Mouse (Mus musculus) MEL (cell line): Measurements from ENCODE around the gene Smc5. TPM values are rescaled to one million over a fixed set of nuclear protein-coding genes. Genes with fewer than 3 reads are reported as not detected.

Experiments used
- DNase-seq: peaks from one replicate; pipeline ENCODE4 v3.0.0; 2011; ENCODE audit warnings: low read depth, low spot score
- H3K27ac ChIP-seq: 2 replicates; pipeline ENCODE4 v1.5.1; 2012; ENCODE audit warnings: low read depth, mild to moderate bottlenecking, control low read depth, low read length, moderate library complexity; ENCODE audit not compliant: control insufficient read depth
- H3K27me3 ChIP-seq, 2 experiments: fragments of 150-350 bp in 1 of 2; sonication (generic) in 1 of 2; 2 replicates each; pipeline ENCODE4 v1.6.1; 2012; ENCODE audit warnings: low read length in 2 of 2, mild to moderate bottlenecking in 2 of 2, improper control_type of control experiment in 1 of 2, moderate library complexity in 1 of 2; ENCODE audit not compliant: insufficient read depth in 2 of 2, control insufficient read depth in 1 of 2
- H3K36me3 ChIP-seq, 2 experiments: 2 replicates each; pipeline ENCODE4 v1.6.1; 2012 to 2014; ENCODE audit warnings: low read length in 2 of 2, improper control_type of control experiment in 1 of 2, inconsistent platforms in 1 of 2, mild to moderate bottlenecking in 1 of 2; ENCODE audit not compliant: insufficient read depth in 2 of 2, control insufficient read depth in 1 of 2
- H3K4me1 ChIP-seq, 2 experiments: fragments of 150-350 bp in 1 of 2; sonication (generic) in 1 of 2; 2 replicates each; pipeline ENCODE4 v1.6.1; 2012; ENCODE audit warnings: low read length in 2 of 2, improper control_type of control experiment in 1 of 2, mild to moderate bottlenecking in 1 of 2; ENCODE audit not compliant: insufficient read depth in 2 of 2, control insufficient read depth in 1 of 2
- H3K4me3 ChIP-seq, 2 experiments: fragments of 150-350 bp in 1 of 2; sonication (generic) in 1 of 2; 2 replicates each; pipeline ENCODE4 v1.5.1; 2012; ENCODE audit warnings: low read depth in 2 of 2, low read length in 2 of 2, mild to moderate bottlenecking in 2 of 2, moderate library complexity in 2 of 2, control low read depth in 1 of 2, improper control_type of control experiment in 1 of 2; ENCODE audit not compliant: control insufficient read depth in 1 of 2, insufficient read depth in 1 of 2
- H3K79me2 ChIP-seq: 2 replicates; pipeline ENCODE4 v1.6.1; 2012; ENCODE audit warnings: mild to moderate bottlenecking, low read length, moderate library complexity; ENCODE audit not compliant: control insufficient read depth, poor library complexity, insufficient read depth
- H3K9ac ChIP-seq: 2 replicates; pipeline ENCODE4 v1.6.1; 2012; ENCODE audit warnings: low read depth, mild to moderate bottlenecking, control low read depth, low read length, moderate library complexity; ENCODE audit not compliant: control insufficient read depth, poor library complexity, severe bottlenecking
- H3K9me3 ChIP-seq: fragments of 150-350 bp; sonication (generic); replicated peaks from 2 replicates; pipeline ENCODE4 v1.6.1; 2012; ENCODE audit warnings: mild to moderate bottlenecking, low read length, improper control_type of control experiment, moderate library complexity; ENCODE audit not compliant: insufficient read depth
- BHLHE40 ChIP-seq: IDR thresholded peaks from 2 replicates; pipeline ENCODE4 v1.6.1; 2012; ENCODE audit warnings: low read depth, mild to moderate bottlenecking, inconsistent platforms, low read length, improper control_type of control experiment, borderline replicate concordance
- CHD1 ChIP-seq: IDR thresholded peaks from 2 replicates; pipeline ENCODE4 v1.6.1; 2012; ENCODE audit warnings: low read depth, mild to moderate bottlenecking, inconsistent platforms, low read length, improper control_type of control experiment
- CHD2 ChIP-seq: IDR thresholded peaks from 2 replicates; pipeline ENCODE4 v1.6.1; 2011; ENCODE audit warnings: low read length, improper control_type of control experiment
- CTCF ChIP-seq, 3 experiments: IDR thresholded peaks in 2 of 3; conservative IDR thresholded peaks in 1 of 3; 2 replicates each; pipeline ENCODE4 v1.5.1; 2011 to 2012; ENCODE audit warnings: low read length in 3 of 3, low read depth in 2 of 3, mild to moderate bottlenecking in 2 of 3, improper control_type of control experiment in 1 of 3, inconsistent platforms in 1 of 3, mixed read lengths in 1 of 3, moderate library complexity in 1 of 3; ENCODE audit not compliant: control insufficient read depth in 1 of 3, insufficient read depth in 1 of 3, poor library complexity in 1 of 3, severe bottlenecking in 1 of 3
- E2F4 ChIP-seq: IDR thresholded peaks from 2 replicates; pipeline ENCODE4 v1.6.1; 2011; ENCODE audit warnings: low read depth, low read length, improper control_type of control experiment, borderline replicate concordance
- ELF1 ChIP-seq: IDR thresholded peaks from 2 replicates; pipeline ENCODE4 v1.6.1; 2014; ENCODE audit warnings: low read depth, mild to moderate bottlenecking, inconsistent platforms, low read length, improper control_type of control experiment, moderate library complexity
- EP300 ChIP-seq, 2 experiments: IDR thresholded peaks; 2 replicates each; pipeline ENCODE4 v1.6.1; 2011; ENCODE audit warnings: improper control_type of control experiment in 2 of 2, low read length in 2 of 2, low read depth in 1 of 2, mild to moderate bottlenecking in 1 of 2
- ETS1 ChIP-seq: IDR thresholded peaks from 2 replicates; pipeline ENCODE4 v1.6.1; 2012; ENCODE audit warnings: low read depth, mild to moderate bottlenecking, inconsistent platforms, low read length, improper control_type of control experiment, moderate library complexity
- GABPA ChIP-seq: IDR thresholded peaks from 2 replicates; pipeline ENCODE4 v1.6.1; 2012; ENCODE audit warnings: low read depth, mild to moderate bottlenecking, inconsistent platforms, low read length, improper control_type of control experiment, moderate library complexity
- GATA1 ChIP-seq: IDR thresholded peaks from 2 replicates; pipeline ENCODE4 v1.6.1; 2011; ENCODE audit warnings: low read depth, low read length, improper control_type of control experiment
- HCFC1 ChIP-seq: IDR thresholded peaks from 2 replicates; pipeline ENCODE4 v1.6.1; 2012; ENCODE audit warnings: low read depth, mild to moderate bottlenecking, inconsistent platforms, low read length, improper control_type of control experiment, moderate library complexity
- JUND ChIP-seq: IDR thresholded peaks from 2 replicates; pipeline ENCODE4 v1.6.1; 2011; ENCODE audit warnings: low read depth, mild to moderate bottlenecking, improper control_type of control experiment, low read length
- KAT2A ChIP-seq: conservative IDR thresholded peaks from 2 replicates; pipeline ENCODE4 v1.6.1; 2012; ENCODE audit warnings: low read depth, low read length, improper control_type of control experiment, inconsistent platforms
- MAFK ChIP-seq: IDR thresholded peaks from 2 replicates; pipeline ENCODE4 v1.6.1; 2011; ENCODE audit warnings: low read depth, mild to moderate bottlenecking, low read length, improper control_type of control experiment, borderline replicate concordance
- MAX ChIP-seq: IDR thresholded peaks from 2 replicates; pipeline ENCODE4 v1.6.1; 2011; ENCODE audit warnings: low read length, improper control_type of control experiment
- MAZ ChIP-seq: IDR thresholded peaks from 2 replicates; pipeline ENCODE4 v1.6.1; 2012; ENCODE audit warnings: low read depth, mild to moderate bottlenecking, inconsistent platforms, low read length, improper control_type of control experiment
- MEF2A ChIP-seq: IDR thresholded peaks from 2 replicates; pipeline ENCODE4 v1.6.1; 2014; ENCODE audit warnings: low read depth, mild to moderate bottlenecking, inconsistent platforms, low read length, improper control_type of control experiment; ENCODE audit not compliant: poor library complexity, insufficient replicate concordance, severe bottlenecking; ENCODE audit errors: extremely low read depth
- MXI1 ChIP-seq: IDR thresholded peaks from 2 replicates; pipeline ENCODE4 v1.6.1; 2011; ENCODE audit warnings: mild to moderate bottlenecking, low read depth, low read length, improper control_type of control experiment
- MYB ChIP-seq: IDR thresholded peaks from 2 replicates; pipeline ENCODE4 v1.6.1; 2011; ENCODE audit warnings: mild to moderate bottlenecking, low read depth, low read length, improper control_type of control experiment
- MYC ChIP-seq: IDR thresholded peaks from 2 replicates; pipeline ENCODE4 v1.6.1; 2011; ENCODE audit warnings: low read depth, mild to moderate bottlenecking, low read length, improper control_type of control experiment, moderate library complexity
- NELFE ChIP-seq: IDR thresholded peaks from 2 replicates; pipeline ENCODE4 v1.6.1; 2011; ENCODE audit warnings: low read depth, low read length, improper control_type of control experiment
- NRF1 ChIP-seq: IDR thresholded peaks from 2 replicates; pipeline ENCODE4 v1.6.1; 2014; ENCODE audit warnings: low read depth, mild to moderate bottlenecking, inconsistent platforms, low read length, improper control_type of control experiment, moderate library complexity; ENCODE audit not compliant: poor library complexity, insufficient read depth, severe bottlenecking
- POLR2A ChIP-seq, 2 experiments: IDR thresholded peaks; 2 replicates each; pipeline ENCODE4 v1.6.1; 2011 to 2012; ENCODE audit warnings: low read length in 2 of 2, mild to moderate bottlenecking in 2 of 2, control low read depth in 1 of 2, improper control_type of control experiment in 1 of 2, low read depth in 1 of 2, moderate library complexity in 1 of 2; ENCODE audit not compliant: control insufficient read depth in 1 of 2, insufficient read depth in 1 of 2, poor library complexity in 1 of 2
- POLR2AphosphoS5 ChIP-seq: IDR thresholded peaks from 2 replicates; pipeline ENCODE4 v1.6.1; 2012; ENCODE audit warnings: low read depth, borderline replicate concordance, mild to moderate bottlenecking, inconsistent platforms, low read length, moderate library complexity, mixed read lengths
- RAD21 ChIP-seq: IDR thresholded peaks from 2 replicates; pipeline ENCODE4 v1.6.1; 2011; ENCODE audit warnings: mild to moderate bottlenecking, low read depth, low read length, improper control_type of control experiment
- RCOR1 ChIP-seq: IDR thresholded peaks from 2 replicates; pipeline ENCODE4 v1.6.1; 2012; ENCODE audit warnings: low read depth, mild to moderate bottlenecking, inconsistent platforms, low read length, improper control_type of control experiment
- SIN3A ChIP-seq: IDR thresholded peaks from 2 replicates; pipeline ENCODE4 v1.6.1; 2012; ENCODE audit warnings: low read length, improper control_type of control experiment, inconsistent platforms
- SMC3 ChIP-seq: IDR thresholded peaks from 2 replicates; pipeline ENCODE4 v1.6.1; 2011; ENCODE audit warnings: low read depth, low read length, improper control_type of control experiment
- TAL1 ChIP-seq: IDR thresholded peaks from 2 replicates; pipeline ENCODE4 v1.6.1; 2012; ENCODE audit warnings: mild to moderate bottlenecking, inconsistent platforms, low read length, moderate library complexity, mixed read lengths
- TCF12 ChIP-seq: IDR thresholded peaks from 2 replicates; pipeline ENCODE4 v1.6.1; 2014; ENCODE audit warnings: low read depth, mild to moderate bottlenecking, inconsistent platforms, low read length, improper control_type of control experiment, moderate library complexity
- UBTF ChIP-seq: IDR thresholded peaks from 2 replicates; pipeline ENCODE4 v1.6.1; 2012; ENCODE audit warnings: low read depth, mild to moderate bottlenecking, inconsistent platforms, low read length, improper control_type of control experiment, moderate library complexity, borderline replicate concordance; ENCODE audit not compliant: insufficient read depth
- USF1 ChIP-seq: IDR thresholded peaks from 2 replicates; pipeline ENCODE4 v1.6.1; 2014; ENCODE audit warnings: low read depth, mild to moderate bottlenecking, inconsistent platforms, low read length, improper control_type of control experiment, moderate library complexity
- USF2 ChIP-seq, 2 experiments: IDR thresholded peaks; 2 replicates each; pipeline ENCODE4 v1.6.1; 2011 to 2012; ENCODE audit warnings: improper control_type of control experiment in 2 of 2, low read length in 2 of 2, borderline replicate concordance in 1 of 2, inconsistent platforms in 1 of 2, low read depth in 1 of 2, mild to moderate bottlenecking in 1 of 2; ENCODE audit not compliant: insufficient read depth in 1 of 2
- ZC3H11A ChIP-seq: IDR thresholded peaks from 2 replicates; pipeline ENCODE4 v1.6.1; 2012; ENCODE audit warnings: low read depth, mild to moderate bottlenecking, inconsistent platforms, low read length, improper control_type of control experiment
- ZMIZ1 ChIP-seq: IDR thresholded peaks from 2 replicates; pipeline ENCODE4 v1.6.1; 2012; ENCODE audit warnings: low read depth, mild to moderate bottlenecking, inconsistent platforms, low read length, improper control_type of control experiment, moderate library complexity
- ZNF384 ChIP-seq: IDR thresholded peaks from 2 replicates; pipeline ENCODE4 v1.6.1; 2012; ENCODE audit warnings: low read depth, mild to moderate bottlenecking, inconsistent platforms, low read length, improper control_type of control experiment
- polyA plus RNA-seq, 2 experiments: library from polyadenylated mRNA; stranded (reverse) in 1 of 2; unstranded in 1 of 2; fragments of >175 nt in 1 of 2; fragments of >200 nt in 1 of 2; gene quantifications; 2 replicates each; pipeline versions ENCODE4 v1.2.1 to v1.2.4; 2012; ENCODE audit warnings: low replicate concordance in 2 of 2, low read depth in 1 of 2; ENCODE audit not compliant: insufficient read length in 2 of 2, insufficient read depth in 1 of 2, missing spikeins in 1 of 2
- total RNA-seq: library from RNA; depleted of rRNA; stranded (reverse); fragments of 300-350 nt; gene quantifications from 2 replicates; pipeline ENCODE4 v1.2.3, GENCODE M21; 2012; rRNA removed

Gene Smc5
- 29.9 and 36.1 TPM in 2 replicates for total RNA-seq
- 10 to 100 TPM; 36.8 to 77.3 TPM for polyA plus RNA-seq

GRCm38 (mm10) chr19:23273355-23274053, at the start of gene Smc5:
Gene Smc5 (minus strand): TSS chr19:23273897.
- H3K9me3 ChIP-seq = no peaks in the 10 kb centered on the region
- H3K9ac ChIP-seq = peak within 1 kb of the TSS; percentile 100
- peak within 1 kb of the TSS; percentile 93 to 100 for H3K4me3 ChIP-seq
- H3K36me3 ChIP-seq = peaks cover under 1 to 9% of the 10 kb centered on the region in 2 experiments; a peak in 3 of 4 replicates
- peaks cover 27% of the 10 kb centered on the region for H3K79me2 ChIP-seq
- no peaks in the 10 kb centered on the region for H3K27me3 ChIP-seq
- peaks cover 0 to 4% of the 10 kb centered on the region in 2 experiments; a peak in 3 of 4 replicates for H3K4me1 ChIP-seq
- H3K27ac ChIP-seq = peak within 1 kb of the TSS; percentile 76
- DNase-seq = peak; percentile 90
- no peak for TF ChIP-seq TAL1
- TF ChIP-seq HCFC1 = peak; percentile 51
- no peak for TF ChIP-seq RAD21
- peak; percentile 76 for TF ChIP-seq NRF1
- TF ChIP-seq TCF12 = no peak
- no peak for TF ChIP-seq ZC3H11A
- no peak for TF ChIP-seq ELF1
- TF ChIP-seq MAZ = no peak
- no peak for TF ChIP-seq ZNF384
- TF ChIP-seq POLR2AphosphoS5 = no peak
- no peak for TF ChIP-seq MXI1
- TF ChIP-seq POLR2A (IDR thresholded peaks at IDR 0.05; ENCODE audit: control insufficient read depth in 1 of 2, insufficient read depth in 1 of 2, low read depth in 1 of 2, low read length in 2 of 2, poor library complexity in 1 of 2) = peak; percentile 82 to 83
- no peak for TF ChIP-seq GABPA
- no peak for TF ChIP-seq USF2 (IDR thresholded peaks at IDR 0.05; ENCODE audit: borderline replicate concordance in 1 of 2, insufficient read depth in 1 of 2, low read depth in 1 of 2, low read length in 2 of 2)
- TF ChIP-seq MAX = no peak
- no peak for TF ChIP-seq EP300 (IDR thresholded peaks at IDR 0.05; ENCODE audit: low read depth in 1 of 2, low read length in 2 of 2)
- no peak for TF ChIP-seq RCOR1
- TF ChIP-seq UBTF = no peak
- no peak for TF ChIP-seq BHLHE40
- peak; percentile 32; the same call in 1 of the 2 replicates for TF ChIP-seq SIN3A
- TF ChIP-seq MYB = no peak
- TF ChIP-seq MEF2A = no peak
- no peak for TF ChIP-seq JUND
- TF ChIP-seq CHD1 = no peak
- peak; percentile 82 for TF ChIP-seq NELFE
- no peak for TF ChIP-seq MYC
- TF ChIP-seq ETS1 = no peak
- no peak; the same call in 1 of the 2 replicates for TF ChIP-seq KAT2A
- no peak for TF ChIP-seq ZMIZ1
- TF ChIP-seq MAFK = no peak
- TF ChIP-seq CHD2 = no peak
- no peak for TF ChIP-seq E2F4
- no peak for TF ChIP-seq SMC3
- TF ChIP-seq USF1 = no peak
- no peak for TF ChIP-seq CTCF (IDR thresholded peaks at IDR 0.05 in 2 of 3, conservative IDR thresholded peaks at IDR 0.05 in 1 of 3; ENCODE audit: control insufficient read depth in 1 of 3, insufficient read depth in 1 of 3, low read depth in 2 of 3, low read length in 3 of 3, poor library complexity in 1 of 3, severe bottlenecking in 1 of 3)
- no peak for TF ChIP-seq GATA1
